Mouse (Mus musculus) left cerebral cortex, adult 11 months (tissue): ENCODE measurements around the gene Macc1.
"Not testable (repeated sequence)": the region's sequence is repeated elsewhere in the genome, so short reads cannot be mapped to it uniquely, and the experiment has no call there.

Experiments used
- DNase-seq: peaks from one replicate; pipeline ENCODE4 v3.0.0; 2022; ENCODE audit warnings: low spot score

Gene Macc1

DNA sequence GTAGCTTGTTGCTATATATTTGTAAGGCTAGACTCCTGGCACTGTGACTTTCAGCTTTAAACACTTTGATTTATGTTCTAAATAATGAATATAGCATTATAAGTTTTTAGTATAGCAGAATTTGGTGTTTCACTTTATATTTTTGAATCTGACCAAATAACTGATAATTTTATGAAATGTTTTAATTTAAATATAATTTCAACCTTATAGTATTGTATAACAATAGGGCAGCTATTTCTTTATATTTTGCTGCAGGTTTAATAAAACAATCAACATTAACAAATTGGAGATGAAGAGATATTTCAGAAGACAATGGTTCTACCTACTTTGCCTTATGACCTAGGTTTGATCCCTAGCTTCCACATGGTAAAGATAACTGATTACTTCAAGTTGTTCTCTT is at the start of gene Macc1:
Gene Macc1 (plus strand): TSS at position 301 of the 400 bp plus-strand sequence.
- DNase-seq, result no peak

DNA sequence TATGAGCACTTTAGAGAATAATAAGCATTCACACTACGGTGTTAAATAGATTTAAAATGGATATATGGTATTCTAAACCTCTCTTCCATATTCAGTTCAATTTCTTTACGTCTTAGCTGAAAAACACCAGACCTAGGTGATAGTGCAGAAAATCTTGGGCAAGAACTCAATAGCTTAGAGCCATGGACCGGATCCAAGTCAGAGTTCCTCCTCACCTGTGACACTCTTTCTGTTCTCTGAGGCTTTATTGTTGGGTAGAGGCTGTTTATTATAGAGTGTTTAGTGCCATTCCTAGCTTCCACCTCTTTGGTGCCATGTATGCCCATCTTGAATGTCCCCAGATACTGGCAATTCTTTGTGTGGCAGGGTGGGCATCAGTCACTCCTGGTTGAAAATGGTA is 49.6 kb upstream of the Macc1 start:
- DNase-seq, result no peak

DNA sequence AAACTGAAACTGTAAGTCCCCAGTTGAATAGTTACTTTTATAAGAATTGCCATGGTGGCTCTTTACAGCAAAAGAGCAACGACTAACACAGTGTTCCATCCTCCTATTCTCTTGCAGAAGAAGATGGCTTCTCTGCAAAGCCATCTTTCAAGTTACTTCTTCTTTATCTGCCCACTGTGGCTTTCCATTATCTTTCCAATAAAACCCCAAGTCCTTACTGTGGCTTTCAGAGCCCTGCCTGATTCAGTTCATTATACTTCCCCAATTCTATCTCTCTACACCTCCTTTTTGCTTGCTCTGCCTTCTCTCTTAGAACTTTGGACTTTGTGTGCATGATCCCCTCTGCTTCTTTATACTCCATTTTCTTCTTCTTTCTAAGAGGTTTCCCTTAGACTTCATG is 45.3 kb upstream of the Macc1 start:
- DNase-seq, result no peak

GRCm38 (mm10) chr12:119270036-119270435 is 44.0 kb upstream of the Macc1 start:
- no peak for DNase-seq

DNA sequence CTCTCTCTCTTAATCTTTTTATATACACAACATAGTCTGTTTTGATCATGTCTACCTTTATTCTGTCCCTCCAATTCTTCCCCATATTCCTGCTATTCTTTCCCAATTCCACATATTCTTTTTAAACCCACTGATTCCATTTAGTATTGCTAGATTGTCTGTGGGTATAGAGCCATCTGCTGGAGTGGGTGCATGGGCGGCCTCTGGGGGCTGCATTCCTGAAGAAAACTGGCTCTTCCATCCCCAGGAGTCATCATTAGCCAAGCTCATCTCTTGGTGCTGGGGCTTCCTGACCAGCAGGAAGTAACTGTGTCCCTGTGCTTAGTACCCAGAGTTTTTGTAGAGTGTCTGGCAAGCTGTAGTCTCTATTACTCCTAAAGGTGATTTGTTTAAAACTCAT is 42.1 kb upstream of the Macc1 start:
- DNase-seq, result no peak

DNA sequence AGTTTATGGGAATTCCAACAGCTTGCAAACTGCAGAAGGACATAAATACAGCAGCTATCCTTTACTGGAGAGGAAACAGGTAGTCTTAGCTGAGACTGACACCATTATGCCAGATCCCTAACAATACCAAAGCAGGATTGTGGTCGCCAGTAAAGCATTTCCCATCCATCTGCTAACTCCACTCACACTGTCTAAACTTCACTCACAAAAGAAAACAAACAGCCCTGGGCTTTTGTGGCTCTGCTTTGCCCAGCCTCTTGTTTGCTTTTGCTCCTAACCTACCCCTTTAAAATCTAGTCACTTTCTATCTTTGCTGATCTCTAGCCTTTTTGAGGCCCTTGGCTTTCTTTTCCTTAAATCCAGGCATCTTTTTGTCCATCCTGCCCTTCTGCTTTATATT is 40.5 kb upstream of the Macc1 start:
- no peak for DNase-seq

GRCm38 (mm10) chr12:119276282-119276681 is 37.8 kb upstream of the Macc1 start:
- no peak for DNase-seq

GRCm38 (mm10) chr12:119291618-119292017 is 22.5 kb upstream of the Macc1 start:
- DNase-seq, result no peak

DNA sequence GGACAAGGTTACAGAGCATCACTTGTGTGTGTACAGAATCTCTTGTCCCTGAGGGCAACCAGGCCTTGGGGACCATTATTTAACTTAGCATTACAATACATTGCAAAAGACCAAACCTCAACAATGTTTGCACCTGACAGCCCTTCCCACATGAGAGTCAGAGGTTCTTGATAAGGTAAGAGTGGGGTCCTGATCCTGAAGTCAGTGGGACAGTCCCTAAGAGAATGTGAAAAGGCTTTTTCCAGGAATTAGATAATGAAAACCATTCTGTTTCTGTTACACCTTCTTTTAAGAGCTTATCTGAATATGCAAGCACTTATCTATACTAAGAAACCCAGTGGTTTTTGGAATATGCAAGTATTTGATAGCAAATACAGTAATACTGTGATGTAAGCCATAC is 10.5 kb upstream of the Macc1 start:
- DNase-seq, result no peak

DNA sequence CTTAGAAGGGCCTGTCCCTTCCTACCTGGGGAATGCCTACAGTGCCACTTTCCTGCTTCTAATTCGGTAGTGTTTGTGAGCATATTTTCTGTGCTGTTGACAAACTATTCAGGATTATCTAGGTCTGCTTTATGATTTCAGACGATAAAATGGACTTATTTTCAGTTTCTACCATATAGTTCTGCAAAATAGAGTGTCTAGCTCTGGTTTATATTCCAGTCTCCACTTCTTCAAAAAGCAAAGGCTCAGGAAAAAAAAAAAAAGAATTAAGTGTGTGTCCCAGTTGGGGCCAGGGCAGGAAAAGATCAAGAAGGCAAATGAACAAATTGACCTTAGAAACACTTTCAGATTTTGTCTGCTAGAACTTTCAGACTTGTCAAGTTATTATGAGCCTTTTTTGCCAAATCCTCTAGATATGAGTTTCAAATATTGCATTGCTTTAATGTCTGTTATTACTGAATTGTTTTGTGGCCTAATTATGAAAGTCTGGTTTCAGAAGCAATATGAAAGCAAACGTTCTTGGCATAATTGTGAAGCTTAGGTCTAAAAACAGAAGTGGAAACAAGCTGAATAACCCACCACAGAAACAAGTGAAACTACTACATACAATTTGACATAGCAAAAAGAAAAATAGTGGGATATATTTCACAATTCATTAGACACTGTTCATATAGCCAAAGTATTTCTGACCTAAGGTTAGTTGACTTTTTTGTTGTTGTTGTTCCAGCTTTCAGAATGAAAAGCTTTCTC is 881 bp upstream of the Macc1 start:
- DNase-seq, result no peak

- no peak for DNase-seq
Observed at GRCm38 (mm10) chr12:119318799-119319198, 4.7 kb downstream of the Macc1 start.

DNA sequence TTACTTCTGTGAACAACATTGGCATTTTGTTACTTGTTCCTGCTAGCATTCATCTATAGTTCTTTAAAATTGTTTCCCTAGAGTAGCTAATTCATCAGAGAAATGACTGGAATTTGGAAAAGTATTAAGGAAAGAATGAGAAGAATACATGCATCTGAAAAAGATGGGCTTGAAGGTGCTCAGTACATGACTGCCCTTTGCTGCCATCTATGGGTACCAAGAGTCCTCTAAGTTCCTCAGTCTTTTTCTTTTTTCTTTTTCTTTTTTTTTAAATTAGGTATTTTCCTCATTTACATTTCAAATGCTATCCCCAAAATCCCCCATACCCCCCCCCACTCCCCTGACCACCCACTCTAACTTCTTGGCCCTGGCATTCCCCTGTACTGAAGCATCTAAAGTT is 11.3 kb downstream of the Macc1 start:
- no peak for DNase-seq

GRCm38 (mm10) chr12:119330644-119331043 is 16.6 kb downstream of the Macc1 start:
- DNase-seq, result no peak

- no peak for DNase-seq
Observed at GRCm38 (mm10) chr12:119333376-119333775, 19.3 kb downstream of the Macc1 start.

DNA sequence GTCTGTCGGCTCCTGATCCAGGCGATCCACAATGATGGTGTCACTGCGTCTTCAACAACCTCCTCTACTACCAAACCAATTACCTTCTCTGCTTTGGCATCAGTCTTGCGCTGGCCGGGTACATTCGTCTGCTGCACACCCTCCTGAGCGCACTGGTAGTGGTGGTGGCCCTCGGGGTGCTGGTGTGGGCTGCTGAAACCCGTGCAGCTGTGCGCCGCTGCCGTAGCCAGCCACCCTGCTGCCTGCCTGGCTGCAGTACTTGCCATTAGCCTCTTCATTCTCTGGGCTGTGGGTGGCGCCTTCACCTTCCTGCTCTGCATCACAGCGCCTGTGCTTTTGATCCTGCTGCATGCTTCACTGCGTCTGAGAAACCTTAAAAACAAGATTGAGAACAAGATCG is 38.5 kb downstream of the Macc1 start:
- not testable (repeated sequence) for DNase-seq

- DNase-seq, result peak; percentile 22
Observed at GRCm38 (mm10) chr12:119357418-119358241, 43.6 kb downstream of the Macc1 start.

DNA sequence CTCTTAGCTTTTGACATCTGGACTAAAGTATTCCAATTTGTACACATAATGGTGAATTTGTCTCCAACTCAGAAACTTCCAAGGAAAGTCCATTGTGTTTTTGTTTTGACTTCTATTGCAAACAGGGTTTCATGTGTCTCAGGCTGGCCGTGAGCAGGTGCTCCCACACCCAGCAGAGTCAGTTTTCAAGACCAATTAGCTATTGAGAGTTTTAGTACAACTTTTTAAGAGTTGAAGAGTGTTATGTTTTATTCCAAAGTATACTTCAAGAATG is 44.1 kb downstream of the Macc1 start:
- no peak for DNase-seq

GRCm38 (mm10) chr12:119365041-119365440 is 51.0 kb downstream of the Macc1 start:
- DNase-seq, result no peak

DNA sequence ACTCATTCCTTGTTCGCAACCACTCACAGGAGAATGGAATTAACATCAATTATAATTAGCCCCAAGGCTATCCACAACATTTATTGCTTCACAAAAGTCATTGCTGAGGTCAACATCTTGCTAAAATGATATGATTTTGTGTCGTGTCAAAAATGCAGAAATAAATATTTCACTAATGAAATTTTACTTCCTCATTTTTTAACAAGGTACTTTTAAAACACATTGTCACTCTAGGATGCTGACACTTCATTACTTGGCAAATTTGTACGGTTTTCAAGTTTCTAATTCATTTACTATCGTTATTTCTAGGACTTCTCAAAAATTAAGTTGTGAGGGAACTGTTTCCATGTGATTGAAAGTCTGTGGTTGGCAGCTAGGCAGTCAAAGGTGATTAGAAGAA is 55.8 kb downstream of the Macc1 start:
- DNase-seq, result no peak

- DNase-seq, result no peak
Observed at GRCm38 (mm10) chr12:119372359-119372758, 58.3 kb downstream of the Macc1 start.

GRCm38 (mm10) chr12:119376879-119377278 is 62.8 kb downstream of the Macc1 start:
- DNase-seq, result no peak

DNA sequence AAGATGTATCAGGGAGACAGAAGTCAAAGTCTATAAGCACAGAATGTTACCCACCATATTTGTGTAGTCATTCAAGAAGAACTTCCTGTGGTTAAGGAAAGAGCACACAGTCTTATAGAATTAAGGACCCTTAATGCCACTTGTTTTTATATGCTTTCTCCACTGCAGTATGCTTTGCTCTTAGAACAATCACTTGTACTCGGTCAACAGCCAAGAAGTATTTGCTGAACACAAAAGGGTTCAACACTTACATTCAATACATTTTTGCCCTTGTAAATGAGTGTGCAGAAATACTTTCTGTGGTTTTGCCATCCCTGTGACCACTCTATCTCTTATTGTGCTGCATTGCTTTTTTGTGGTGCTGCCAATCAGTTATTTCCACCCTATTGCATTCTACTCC is 67.8 kb downstream of the Macc1 start:
- no peak for DNase-seq

- DNase-seq, result no peak
Observed at GRCm38 (mm10) chr12:119386243-119386642, 72.2 kb downstream of the Macc1 start.

GRCm38 (mm10) chr12:119386650-119387049 is 72.6 kb downstream of the Macc1 start:
- no peak for DNase-seq
